Mouse (Mus musculus) CH12.LX (cell line): ENCODE results near the gene Ctso. TPM values are rescaled to one million over a fixed set of nuclear protein-coding genes. Genes with fewer than 3 reads are reported as not detected.

ENCODE experiments used
- DNase-seq: peaks from one replicate; pipeline ENCODE4 v3.0.0-alpha.2; 2013; ENCODE audit errors: extremely low read depth
- H3K27ac ChIP-seq: 2 replicates; pipeline ENCODE4 v1.5.1; 2012; ENCODE audit warnings: low read depth, mild to moderate bottlenecking, control low read depth, moderate library complexity; ENCODE audit not compliant: insufficient read depth
- H3K27me3 ChIP-seq: replicated peaks from 2 replicates; pipeline ENCODE3; 2012; ENCODE audit warnings: inconsistent platforms
- H3K36me3 ChIP-seq, 2 experiments: replicated peaks in 1 of 2; 2 replicates each; pipeline versions ENCODE3 to v1.6.1; 2012; ENCODE audit warnings: inconsistent platforms in 1 of 2, low read length in 1 of 2, mild to moderate bottlenecking in 1 of 2, mixed read lengths in 1 of 2, moderate library complexity in 1 of 2; ENCODE audit not compliant: control insufficient read depth in 1 of 2, insufficient read depth in 1 of 2
- H3K4me1 ChIP-seq, 2 experiments: 2 replicates each; pipeline ENCODE4 v1.6.1; 2012; ENCODE audit warnings: inconsistent platforms in 1 of 2, moderate library complexity in 1 of 2; ENCODE audit not compliant: insufficient read depth in 2 of 2, control insufficient read depth in 1 of 2
- H3K4me2 ChIP-seq: 2 replicates; pipeline ENCODE4 v1.6.1; 2012; ENCODE audit warnings: low read depth, mild to moderate bottlenecking, control low read depth; ENCODE audit not compliant: poor library complexity, insufficient read depth, severe bottlenecking
- H3K4me3 ChIP-seq, 3 experiments: fragments of 150-350 bp in 1 of 3; sonication (generic) in 1 of 3; replicated peaks in 1 of 3; 2 replicates each; pipeline versions ENCODE3 to v1.5.1; 2011 to 2012; ENCODE audit warnings: low read depth in 2 of 3, low read length in 2 of 3, mild to moderate bottlenecking in 2 of 3, moderate library complexity in 2 of 3, control low read depth in 1 of 3, improper control_type of control experiment in 1 of 3, inconsistent platforms in 1 of 3, mixed read lengths in 1 of 3; ENCODE audit not compliant: poor library complexity in 1 of 3
- H3K79me2 ChIP-seq: replicated peaks from 2 replicates; pipeline ENCODE4 v1.6.1; 2012; ENCODE audit warnings: mild to moderate bottlenecking, moderate library complexity; ENCODE audit not compliant: control insufficient read depth, poor library complexity, insufficient read depth, severe bottlenecking; ENCODE audit errors: extremely low read depth
- H3K9ac ChIP-seq: 2 replicates; pipeline ENCODE4 v1.6.1; 2012; ENCODE audit warnings: low read depth, mild to moderate bottlenecking, control low read depth, moderate library complexity; ENCODE audit not compliant: insufficient read depth
- H3K9me3 ChIP-seq: replicated peaks from 2 replicates; pipeline ENCODE3; 2012; ENCODE audit warnings: low read length, inconsistent platforms, mixed read lengths
- CHD1 ChIP-seq: IDR thresholded peaks from 2 replicates; pipeline ENCODE4 v1.6.1; 2012; ENCODE audit warnings: low read depth, low read length, improper control_type of control experiment, inconsistent platforms
- CHD2 ChIP-seq: IDR thresholded peaks from 2 replicates; pipeline ENCODE4 v1.6.1; 2011; ENCODE audit warnings: low read length, improper control_type of control experiment
- CTCF ChIP-seq, 2 experiments: IDR thresholded peaks in 1 of 2; conservative IDR thresholded peaks in 1 of 2; 2 replicates each; pipeline ENCODE4 v1.5.1; 2011 to 2012; ENCODE audit warnings: low read depth in 2 of 2, low read length in 2 of 2, improper control_type of control experiment in 1 of 2, inconsistent platforms in 1 of 2, mild to moderate bottlenecking in 1 of 2, moderate library complexity in 1 of 2
- E2F4 ChIP-seq: IDR thresholded peaks from 2 replicates; pipeline ENCODE4 v1.6.1; 2011; ENCODE audit warnings: low read depth, low read length, improper control_type of control experiment; ENCODE audit not compliant: insufficient replicate concordance
- ELF1 ChIP-seq: IDR thresholded peaks from 2 replicates; pipeline ENCODE4 v1.6.1; 2014; ENCODE audit warnings: low read depth, mild to moderate bottlenecking, inconsistent platforms, low read length, improper control_type of control experiment
- ETS1 ChIP-seq: conservative IDR thresholded peaks from 2 replicates; pipeline ENCODE4 v1.6.1; 2012; ENCODE audit warnings: low read depth, mild to moderate bottlenecking, inconsistent platforms, low read length, improper control_type of control experiment, moderate library complexity
- GABPA ChIP-seq: IDR thresholded peaks from 2 replicates; pipeline ENCODE4 v1.6.1; 2012; ENCODE audit warnings: low read depth, low read length, improper control_type of control experiment, inconsistent platforms; ENCODE audit not compliant: insufficient replicate concordance
- HCFC1 ChIP-seq: IDR thresholded peaks from 2 replicates; pipeline ENCODE4 v1.6.1; 2012; ENCODE audit warnings: low read depth, mild to moderate bottlenecking, inconsistent platforms, low read length, improper control_type of control experiment
- IRF4 ChIP-seq: IDR thresholded peaks from 2 replicates; pipeline ENCODE4 v1.6.1; 2014; ENCODE audit warnings: low read depth, mild to moderate bottlenecking, inconsistent platforms, low read length, improper control_type of control experiment
- JUN ChIP-seq: IDR thresholded peaks from 2 replicates; pipeline ENCODE4 v1.6.1; 2011; ENCODE audit warnings: low read depth, mild to moderate bottlenecking, low read length, improper control_type of control experiment, moderate library complexity; ENCODE audit not compliant: insufficient read depth
- JUND ChIP-seq: conservative IDR thresholded peaks from 2 replicates; pipeline ENCODE4 v1.6.1; 2011; ENCODE audit warnings: low read depth, low read length, improper control_type of control experiment
- KAT2A ChIP-seq: IDR thresholded peaks from 2 replicates; pipeline ENCODE4 v1.6.1; 2012; ENCODE audit warnings: low read length, improper control_type of control experiment, inconsistent platforms; ENCODE audit not compliant: insufficient replicate concordance
- MAFK ChIP-seq: IDR thresholded peaks from 2 replicates; pipeline ENCODE4 v1.6.1; 2011; ENCODE audit warnings: low read length, improper control_type of control experiment; ENCODE audit not compliant: insufficient replicate concordance
- MAX ChIP-seq: IDR thresholded peaks from 2 replicates; pipeline ENCODE4 v1.6.1; 2011; ENCODE audit warnings: low read length, improper control_type of control experiment
- MAZ ChIP-seq: IDR thresholded peaks from 2 replicates; pipeline ENCODE4 v1.6.1; 2012; ENCODE audit warnings: low read depth, mild to moderate bottlenecking, inconsistent platforms, low read length, improper control_type of control experiment, moderate library complexity
- MEF2A ChIP-seq: IDR thresholded peaks from 2 replicates; pipeline ENCODE4 v1.6.1; 2014; ENCODE audit warnings: low read depth, mild to moderate bottlenecking, inconsistent platforms, low read length, improper control_type of control experiment, borderline replicate concordance
- MXI1 ChIP-seq: IDR thresholded peaks from 2 replicates; pipeline ENCODE4 v1.6.1; 2011; ENCODE audit warnings: mild to moderate bottlenecking, low read depth, low read length, improper control_type of control experiment
- MYC ChIP-seq: IDR thresholded peaks from 2 replicates; pipeline ENCODE4 v1.6.1; 2011; ENCODE audit warnings: low read depth, mild to moderate bottlenecking, improper control_type of control experiment, low read length
- NELFE ChIP-seq: IDR thresholded peaks from 2 replicates; pipeline ENCODE4 v1.6.1; 2011; ENCODE audit warnings: low read depth, low read length, improper control_type of control experiment
- NRF1 ChIP-seq: IDR thresholded peaks from 2 replicates; pipeline ENCODE4 v1.6.1; 2014; ENCODE audit warnings: low read depth, mild to moderate bottlenecking, inconsistent platforms, low read length, improper control_type of control experiment, moderate library complexity
- POLR2AphosphoS2 ChIP-seq: IDR thresholded peaks from 2 replicates; pipeline ENCODE4 v1.6.1; 2011; ENCODE audit warnings: low read depth, low read length, improper control_type of control experiment
- RAD21 ChIP-seq: IDR thresholded peaks from 2 replicates; pipeline ENCODE4 v1.6.1; 2011; ENCODE audit warnings: low read depth, mild to moderate bottlenecking, low read length, improper control_type of control experiment, moderate library complexity
- SIN3A ChIP-seq: IDR thresholded peaks from 2 replicates; pipeline ENCODE4 v1.6.1; 2012; ENCODE audit warnings: low read length, improper control_type of control experiment, inconsistent platforms
- SMC3 ChIP-seq: IDR thresholded peaks from 2 replicates; pipeline ENCODE4 v1.6.1; 2011; ENCODE audit warnings: low read depth, low read length, improper control_type of control experiment
- TBP ChIP-seq: conservative IDR thresholded peaks from 2 replicates; pipeline ENCODE4 v1.6.1; 2011; ENCODE audit warnings: low read depth, low read length, improper control_type of control experiment
- TCF12 ChIP-seq: IDR thresholded peaks from 2 replicates; pipeline ENCODE4 v1.6.1; 2014; ENCODE audit warnings: low read depth, mild to moderate bottlenecking, inconsistent platforms, low read length, improper control_type of control experiment
- USF1 ChIP-seq: IDR thresholded peaks from 2 replicates; pipeline ENCODE4 v1.6.1; 2014; ENCODE audit warnings: low read depth, mild to moderate bottlenecking, inconsistent platforms, low read length, improper control_type of control experiment
- USF2 ChIP-seq: conservative IDR thresholded peaks from 2 replicates; pipeline ENCODE4 v1.6.1; 2011; ENCODE audit warnings: low read depth, low read length, improper control_type of control experiment
- ZC3H11A ChIP-seq: IDR thresholded peaks from 2 replicates; pipeline ENCODE4 v1.6.1; 2012; ENCODE audit warnings: low read depth, mild to moderate bottlenecking, inconsistent platforms, low read length, improper control_type of control experiment
- ZKSCAN1 ChIP-seq: IDR thresholded peaks from 2 replicates; pipeline ENCODE4 v1.6.1; 2012; ENCODE audit warnings: low read depth, inconsistent platforms, low read length, improper control_type of control experiment, borderline replicate concordance
- ZMIZ1 ChIP-seq: IDR thresholded peaks from 2 replicates; pipeline ENCODE4 v1.6.1; 2012; ENCODE audit warnings: low read depth, mild to moderate bottlenecking, inconsistent platforms, low read length, improper control_type of control experiment
- ZNF384 ChIP-seq: IDR thresholded peaks from 2 replicates; pipeline ENCODE4 v1.6.1; 2012; ENCODE audit warnings: low read depth, low read length, improper control_type of control experiment, inconsistent platforms
- dilution Hi-C: fragments of 300-500 bp; cut with MboI; formaldehyde crosslinking; loops from 2 replicates; pipeline ENCODE4 v1.14.3; 2020; ENCODE audit warnings: low sequenced_read_pairs; ENCODE audit not compliant: extremely low pct_unique_long_range_greater_than_20kb, extremely low pct_ligation_motif_present
- in situ Hi-C: fragments of 300-500 bp; cut with MboI; formaldehyde crosslinking; loops from 3 replicates; pipeline ENCODE4 v1.14.3; 2019; ENCODE audit warnings: low sequenced_read_pairs, low pct_ligation_motif_present, low pct_unique_long_range_greater_than_20kb, mixed read lengths
- polyA plus RNA-seq: library from polyadenylated mRNA; unstranded; fragments of >175 nt; gene quantifications from 2 replicates; pipeline ENCODE4 v1.2.1, GENCODE M21; 2012; ENCODE audit warnings: low read depth; ENCODE audit not compliant: insufficient read length
- total RNA-seq, 2 experiments: library from RNA; depleted of rRNA; stranded (reverse); fragments of 300-350 nt in 1 of 2; fragments of >200 nt in 1 of 2; gene quantifications; 2 replicates each; pipeline ENCODE4 v1.2.3; 2012 to 2014

Ctso gene
- total and polyA plus RNA-seq, 3 experiments, result 21.1 to 41.7 (median 39.2) TPM

DNA sequence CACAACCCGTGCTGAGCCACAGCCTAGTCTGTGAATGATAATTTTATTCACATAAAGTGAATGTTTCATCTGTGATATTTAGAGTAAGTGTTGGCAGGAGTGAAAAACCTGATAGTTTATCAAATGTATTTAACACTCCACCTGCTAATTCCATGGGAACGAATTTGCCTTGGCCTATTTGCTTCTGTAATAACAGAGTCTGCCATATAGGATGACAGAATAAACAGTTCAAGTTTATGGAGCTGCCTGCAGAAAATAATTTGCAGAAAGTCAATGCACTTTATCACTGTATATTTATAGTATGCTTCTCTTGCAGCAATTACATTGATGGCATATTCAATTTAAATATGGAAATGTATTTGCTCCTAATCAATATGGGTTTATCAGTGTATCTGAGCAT, 19.4 kb downstream of the Ctso start:
- Histone ChIP-seq H3K9me3 (no peaks in the 10 kb centered on the region), H3K9ac (no peak overlapping the region), H3K27me3 (no peaks in the 10 kb centered on the region), H3K36me3 (peaks cover 36 to 84% of the 10 kb centered on the region in 2 experiments), H3K79me2 (no peaks in the 10 kb centered on the region), H3K27ac (no peak overlapping the region), H3K4me1 (no peaks in the 10 kb centered on the region), H3K4me2 (no peak overlapping the region), H3K4me3 (no peak overlapping the region)
- no peak for DNase-seq
- dilution Hi-C loops, result no loop called here
- no peak for TF ChIP-seq ZKSCAN1
- no peak for TF ChIP-seq TCF12
- no peak for TF ChIP-seq CTCF (conservative IDR thresholded peaks at IDR 0.05 in 1 of 2, IDR thresholded peaks at IDR 0.05 in 1 of 2; ENCODE audit: low read depth in 2 of 2, low read length in 2 of 2)
- TF ChIP-seq ZC3H11A, result no peak
- TF ChIP-seq USF2, result no peak
- no peak for TF ChIP-seq ETS1
- TF ChIP-seq MEF2A, result no peak
- TF ChIP-seq JUN, result no peak
- TF ChIP-seq MXI1, result no peak
- TF ChIP-seq MAX, result no peak
- no peak for TF ChIP-seq MYC
- no peak for TF ChIP-seq RAD21
- no peak for TF ChIP-seq CHD1
- no peak for TF ChIP-seq GABPA
- no peak for TF ChIP-seq NELFE
- no peak for TF ChIP-seq MAFK
- TF ChIP-seq SIN3A, result no peak
- no peak for TF ChIP-seq SMC3
- no peak for TF ChIP-seq JUND
- TF ChIP-seq MAZ, result no peak
- in situ Hi-C loops, result no loop called here

DNA sequence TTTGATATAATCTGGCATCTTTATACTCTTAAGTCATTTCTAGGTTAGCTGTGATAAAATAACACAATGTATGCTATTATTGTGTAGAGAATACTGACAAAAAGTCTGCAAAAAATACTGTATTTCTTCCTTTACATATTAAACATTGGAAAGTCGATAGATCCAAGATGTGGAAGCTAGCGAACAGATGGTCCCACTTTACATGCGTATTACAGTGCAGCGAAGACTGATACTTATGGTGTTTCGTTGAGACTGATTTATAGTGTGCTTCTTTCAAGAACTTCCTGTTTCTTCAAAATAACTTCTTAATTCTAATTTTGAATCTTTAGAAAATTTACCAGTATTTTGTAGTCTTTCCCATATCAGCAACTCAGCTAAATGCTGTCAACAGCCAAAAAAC, 25.1 kb downstream of the Ctso start:
- H3K79me2 ChIP-seq, result no peaks in the 10 kb centered on the region
- no peak overlapping the region for H3K4me3 ChIP-seq
- TF ChIP-seq MAFK (no peak), KAT2A (no peak), NRF1 (no peak), USF1 (no peak), IRF4 (no peak), ETS1 (no peak), MEF2A (no peak), TBP (no peak), MAX (no peak), POLR2AphosphoS2 (no peak), MXI1 (no peak), HCFC1 (no peak), CHD2 (no peak), USF2 (no peak), ZNF384 (no peak), ELF1 (no peak), E2F4 (no peak), ZMIZ1 (no peak), NELFE (no peak), SMC3 (no peak)
- TF ChIP-seq, all 38 proteins: peak for 0
- Histone ChIP-seq H3K4me2 (no peak overlapping the region), H3K27ac (no peak overlapping the region), H3K27me3 (no peaks in the 10 kb centered on the region), H3K9me3 (no peaks in the 10 kb centered on the region), H3K9ac (no peak overlapping the region), H3K4me1 (no peaks in the 10 kb centered on the region), H3K36me3 (peaks cover 16 to 37% of the 10 kb centered on the region in 2 experiments)
- DNase-seq, result no peak
- dilution Hi-C loops (no loop called here), in situ Hi-C loops (no loop called here)
